Mouse (Mus musculus) MEL (cell line): ENCODE measurements around the gene Gnao1. TPM values are rescaled to one million over a fixed set of nuclear protein-coding genes. Genes with fewer than 3 reads are reported as not detected.

Source experiments
- DNase-seq: peaks from one replicate; pipeline ENCODE4 v3.0.0; 2011; ENCODE audit warnings: low read depth, low spot score
- H3K27ac ChIP-seq: 2 replicates; pipeline ENCODE4 v1.5.1; 2012; ENCODE audit warnings: low read depth, mild to moderate bottlenecking, control low read depth, low read length, moderate library complexity; ENCODE audit not compliant: control insufficient read depth
- H3K27me3 ChIP-seq, 2 experiments: fragments of 150-350 bp in 1 of 2; sonication (generic) in 1 of 2; 2 replicates each; pipeline ENCODE4 v1.6.1; 2012; ENCODE audit warnings: low read length in 2 of 2, mild to moderate bottlenecking in 2 of 2, improper control_type of control experiment in 1 of 2, moderate library complexity in 1 of 2; ENCODE audit not compliant: insufficient read depth in 2 of 2, control insufficient read depth in 1 of 2
- H3K36me3 ChIP-seq, 2 experiments: 2 replicates each; pipeline ENCODE4 v1.6.1; 2012 to 2014; ENCODE audit warnings: low read length in 2 of 2, improper control_type of control experiment in 1 of 2, inconsistent platforms in 1 of 2, mild to moderate bottlenecking in 1 of 2; ENCODE audit not compliant: insufficient read depth in 2 of 2, control insufficient read depth in 1 of 2
- H3K4me1 ChIP-seq, 2 experiments: fragments of 150-350 bp in 1 of 2; sonication (generic) in 1 of 2; 2 replicates each; pipeline ENCODE4 v1.6.1; 2012; ENCODE audit warnings: low read length in 2 of 2, improper control_type of control experiment in 1 of 2, mild to moderate bottlenecking in 1 of 2; ENCODE audit not compliant: insufficient read depth in 2 of 2, control insufficient read depth in 1 of 2
- H3K4me3 ChIP-seq, 2 experiments: fragments of 150-350 bp in 1 of 2; sonication (generic) in 1 of 2; 2 replicates each; pipeline ENCODE4 v1.5.1; 2012; ENCODE audit warnings: low read depth in 2 of 2, low read length in 2 of 2, mild to moderate bottlenecking in 2 of 2, moderate library complexity in 2 of 2, control low read depth in 1 of 2, improper control_type of control experiment in 1 of 2; ENCODE audit not compliant: control insufficient read depth in 1 of 2, insufficient read depth in 1 of 2
- H3K79me2 ChIP-seq: 2 replicates; pipeline ENCODE4 v1.6.1; 2012; ENCODE audit warnings: mild to moderate bottlenecking, low read length, moderate library complexity; ENCODE audit not compliant: control insufficient read depth, poor library complexity, insufficient read depth
- H3K9ac ChIP-seq: 2 replicates; pipeline ENCODE4 v1.6.1; 2012; ENCODE audit warnings: low read depth, mild to moderate bottlenecking, control low read depth, low read length, moderate library complexity; ENCODE audit not compliant: control insufficient read depth, poor library complexity, severe bottlenecking
- H3K9me3 ChIP-seq: fragments of 150-350 bp; sonication (generic); replicated peaks from 2 replicates; pipeline ENCODE4 v1.6.1; 2012; ENCODE audit warnings: mild to moderate bottlenecking, low read length, improper control_type of control experiment, moderate library complexity; ENCODE audit not compliant: insufficient read depth
- CHD2 ChIP-seq: IDR thresholded peaks from 2 replicates; pipeline ENCODE4 v1.6.1; 2011; ENCODE audit warnings: low read length, improper control_type of control experiment
- GABPA ChIP-seq: IDR thresholded peaks from 2 replicates; pipeline ENCODE4 v1.6.1; 2012; ENCODE audit warnings: low read depth, mild to moderate bottlenecking, inconsistent platforms, low read length, improper control_type of control experiment, moderate library complexity
- GATA1 ChIP-seq: IDR thresholded peaks from 2 replicates; pipeline ENCODE4 v1.6.1; 2011; ENCODE audit warnings: low read depth, low read length, improper control_type of control experiment
- HCFC1 ChIP-seq: IDR thresholded peaks from 2 replicates; pipeline ENCODE4 v1.6.1; 2012; ENCODE audit warnings: low read depth, mild to moderate bottlenecking, inconsistent platforms, low read length, improper control_type of control experiment, moderate library complexity
- JUND ChIP-seq: IDR thresholded peaks from 2 replicates; pipeline ENCODE4 v1.6.1; 2011; ENCODE audit warnings: low read depth, mild to moderate bottlenecking, improper control_type of control experiment, low read length
- KAT2A ChIP-seq: conservative IDR thresholded peaks from 2 replicates; pipeline ENCODE4 v1.6.1; 2012; ENCODE audit warnings: low read depth, low read length, improper control_type of control experiment, inconsistent platforms
- MAX ChIP-seq: IDR thresholded peaks from 2 replicates; pipeline ENCODE4 v1.6.1; 2011; ENCODE audit warnings: low read length, improper control_type of control experiment
- MEF2A ChIP-seq: IDR thresholded peaks from 2 replicates; pipeline ENCODE4 v1.6.1; 2014; ENCODE audit warnings: low read depth, mild to moderate bottlenecking, inconsistent platforms, low read length, improper control_type of control experiment; ENCODE audit not compliant: poor library complexity, insufficient replicate concordance, severe bottlenecking; ENCODE audit errors: extremely low read depth
- MYB ChIP-seq: IDR thresholded peaks from 2 replicates; pipeline ENCODE4 v1.6.1; 2011; ENCODE audit warnings: mild to moderate bottlenecking, low read depth, low read length, improper control_type of control experiment
- MYC ChIP-seq: IDR thresholded peaks from 2 replicates; pipeline ENCODE4 v1.6.1; 2011; ENCODE audit warnings: low read depth, mild to moderate bottlenecking, low read length, improper control_type of control experiment, moderate library complexity
- NRF1 ChIP-seq: IDR thresholded peaks from 2 replicates; pipeline ENCODE4 v1.6.1; 2014; ENCODE audit warnings: low read depth, mild to moderate bottlenecking, inconsistent platforms, low read length, improper control_type of control experiment, moderate library complexity; ENCODE audit not compliant: poor library complexity, insufficient read depth, severe bottlenecking
- POLR2AphosphoS2 ChIP-seq: IDR thresholded peaks from 2 replicates; pipeline ENCODE4 v1.6.1; 2011; ENCODE audit warnings: low read length, improper control_type of control experiment
- POLR2AphosphoS5 ChIP-seq: IDR thresholded peaks from 2 replicates; pipeline ENCODE4 v1.6.1; 2012; ENCODE audit warnings: low read depth, borderline replicate concordance, mild to moderate bottlenecking, inconsistent platforms, low read length, moderate library complexity, mixed read lengths
- RAD21 ChIP-seq: IDR thresholded peaks from 2 replicates; pipeline ENCODE4 v1.6.1; 2011; ENCODE audit warnings: mild to moderate bottlenecking, low read depth, low read length, improper control_type of control experiment
- RCOR1 ChIP-seq: IDR thresholded peaks from 2 replicates; pipeline ENCODE4 v1.6.1; 2012; ENCODE audit warnings: low read depth, mild to moderate bottlenecking, inconsistent platforms, low read length, improper control_type of control experiment
- SIN3A ChIP-seq: IDR thresholded peaks from 2 replicates; pipeline ENCODE4 v1.6.1; 2012; ENCODE audit warnings: low read length, improper control_type of control experiment, inconsistent platforms
- SMC3 ChIP-seq: IDR thresholded peaks from 2 replicates; pipeline ENCODE4 v1.6.1; 2011; ENCODE audit warnings: low read depth, low read length, improper control_type of control experiment
- TAL1 ChIP-seq: IDR thresholded peaks from 2 replicates; pipeline ENCODE4 v1.6.1; 2012; ENCODE audit warnings: mild to moderate bottlenecking, inconsistent platforms, low read length, moderate library complexity, mixed read lengths
- TBP ChIP-seq: IDR thresholded peaks from 2 replicates; pipeline ENCODE4 v1.8.0; 2011; ENCODE audit warnings: low read depth, low read length, improper control_type of control experiment
- TCF12 ChIP-seq: IDR thresholded peaks from 2 replicates; pipeline ENCODE4 v1.6.1; 2014; ENCODE audit warnings: low read depth, mild to moderate bottlenecking, inconsistent platforms, low read length, improper control_type of control experiment, moderate library complexity
- USF1 ChIP-seq: IDR thresholded peaks from 2 replicates; pipeline ENCODE4 v1.6.1; 2014; ENCODE audit warnings: low read depth, mild to moderate bottlenecking, inconsistent platforms, low read length, improper control_type of control experiment, moderate library complexity
- ZKSCAN1 ChIP-seq: IDR thresholded peaks from 2 replicates; pipeline ENCODE4 v1.6.1; 2012; ENCODE audit warnings: low read depth, mild to moderate bottlenecking, inconsistent platforms, low read length, improper control_type of control experiment, moderate library complexity
- ZNF384 ChIP-seq: IDR thresholded peaks from 2 replicates; pipeline ENCODE4 v1.6.1; 2012; ENCODE audit warnings: low read depth, mild to moderate bottlenecking, inconsistent platforms, low read length, improper control_type of control experiment
- polyA plus RNA-seq, 2 experiments: library from polyadenylated mRNA; stranded (reverse) in 1 of 2; unstranded in 1 of 2; fragments of >175 nt in 1 of 2; fragments of >200 nt in 1 of 2; gene quantifications; 2 replicates each; pipeline versions ENCODE4 v1.2.1 to v1.2.4; 2012; ENCODE audit warnings: low replicate concordance in 2 of 2, low read depth in 1 of 2; ENCODE audit not compliant: insufficient read length in 2 of 2, insufficient read depth in 1 of 2, missing spikeins in 1 of 2
- total RNA-seq: library from RNA; depleted of rRNA; stranded (reverse); fragments of 300-350 nt; gene quantifications from 2 replicates; pipeline ENCODE4 v1.2.3, GENCODE M21; 2012

Gnao1 gene
- total and polyA plus RNA-seq, 3 experiments: 0.03 TPM; not detected in 2

DNA sequence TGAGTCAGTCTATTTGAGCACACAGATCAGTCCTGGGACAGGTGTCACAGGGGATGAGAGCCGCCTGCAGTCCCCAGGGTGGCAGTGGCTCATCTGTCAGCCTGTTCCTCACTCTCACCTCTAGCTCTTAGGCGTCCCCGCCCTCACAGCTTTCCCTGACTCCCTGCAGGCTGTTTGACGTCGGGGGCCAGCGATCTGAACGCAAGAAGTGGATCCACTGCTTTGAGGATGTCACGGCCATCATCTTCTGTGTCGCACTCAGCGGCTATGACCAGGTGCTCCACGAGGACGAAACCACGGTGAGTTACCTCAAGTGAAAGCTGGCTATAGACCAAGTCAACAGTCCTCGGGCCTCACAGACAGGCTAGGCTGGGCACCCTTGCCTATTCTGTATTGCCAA is 140.4 kb downstream of the Gnao1 start:
- no peaks in the 10 kb centered on the region for H3K9me3 ChIP-seq
- no peak overlapping the region for H3K9ac ChIP-seq
- H3K27me3 ChIP-seq: no peaks in the 10 kb centered on the region
- H3K36me3 ChIP-seq: no peaks in the 10 kb centered on the region
- H3K4me1 ChIP-seq: no peaks in the 10 kb centered on the region
- H3K79me2 ChIP-seq: no peaks in the 10 kb centered on the region
- TF ChIP-seq MEF2A (no peak), POLR2AphosphoS5 (no peak), ZKSCAN1 (no peak), NRF1 (no peak), HCFC1 (no peak), GATA1 (no peak), ZNF384 (no peak), RCOR1 (no peak), TCF12 (no peak), TBP (no peak), CHD2 (no peak), POLR2AphosphoS2 (no peak), MYC (no peak), GABPA (no peak), SMC3 (no peak), KAT2A (no peak), RAD21 (no peak), MAX (no peak), USF1 (no peak), TAL1 (no peak)
- no peak overlapping the region for H3K4me3 ChIP-seq
- no peak overlapping the region for H3K27ac ChIP-seq
- DNase-seq: no peak

DNA sequence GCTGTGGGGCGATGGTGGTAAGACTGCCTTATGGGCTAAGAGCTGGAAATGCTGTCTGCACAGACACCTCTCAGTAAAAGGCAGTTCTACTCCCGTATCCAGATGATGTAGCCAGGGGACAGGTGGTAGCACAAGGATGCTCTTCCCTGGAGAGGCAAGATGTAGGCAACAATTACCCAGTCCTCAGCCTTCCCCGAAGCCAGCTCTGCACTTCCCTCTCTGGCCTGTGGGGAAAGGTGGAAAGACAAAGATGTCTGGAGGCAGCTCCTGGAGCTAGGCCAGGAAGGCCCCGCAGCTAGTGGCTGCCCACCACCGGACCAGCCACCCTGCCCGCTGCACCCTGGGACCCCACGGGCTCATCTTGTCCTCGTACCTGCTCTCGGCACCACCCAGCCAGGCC is 142.7 kb downstream of the Gnao1 start:
- no peak overlapping the region for H3K4me3 ChIP-seq
- no peak for DNase-seq
- H3K9ac ChIP-seq: no peak overlapping the region
- no peak for TF ChIP-seq JUND
- no peak for TF ChIP-seq RCOR1
- TF ChIP-seq MYB: no peak
- TF ChIP-seq SIN3A: no peak
- TF ChIP-seq GABPA: no peak
- no peaks in the 10 kb centered on the region for H3K4me1 ChIP-seq
- H3K9me3 ChIP-seq: no peaks in the 10 kb centered on the region
- H3K36me3 ChIP-seq: no peaks in the 10 kb centered on the region
- H3K27me3 ChIP-seq: no peaks in the 10 kb centered on the region
- H3K79me2 ChIP-seq: no peaks in the 10 kb centered on the region
- H3K27ac ChIP-seq: no peak overlapping the region
